Mouse (Mus musculus) frontal cortex, postnatal 14 days (tissue): ENCODE results near the gene Ttc33.

Experiments used
- DNase-seq, 2 experiments: peaks; one replicate each; pipeline ENCODE4 v3.0.0; 2022; ENCODE audit warnings: low spot score in 2 of 2

The Ttc33 gene

DNA sequence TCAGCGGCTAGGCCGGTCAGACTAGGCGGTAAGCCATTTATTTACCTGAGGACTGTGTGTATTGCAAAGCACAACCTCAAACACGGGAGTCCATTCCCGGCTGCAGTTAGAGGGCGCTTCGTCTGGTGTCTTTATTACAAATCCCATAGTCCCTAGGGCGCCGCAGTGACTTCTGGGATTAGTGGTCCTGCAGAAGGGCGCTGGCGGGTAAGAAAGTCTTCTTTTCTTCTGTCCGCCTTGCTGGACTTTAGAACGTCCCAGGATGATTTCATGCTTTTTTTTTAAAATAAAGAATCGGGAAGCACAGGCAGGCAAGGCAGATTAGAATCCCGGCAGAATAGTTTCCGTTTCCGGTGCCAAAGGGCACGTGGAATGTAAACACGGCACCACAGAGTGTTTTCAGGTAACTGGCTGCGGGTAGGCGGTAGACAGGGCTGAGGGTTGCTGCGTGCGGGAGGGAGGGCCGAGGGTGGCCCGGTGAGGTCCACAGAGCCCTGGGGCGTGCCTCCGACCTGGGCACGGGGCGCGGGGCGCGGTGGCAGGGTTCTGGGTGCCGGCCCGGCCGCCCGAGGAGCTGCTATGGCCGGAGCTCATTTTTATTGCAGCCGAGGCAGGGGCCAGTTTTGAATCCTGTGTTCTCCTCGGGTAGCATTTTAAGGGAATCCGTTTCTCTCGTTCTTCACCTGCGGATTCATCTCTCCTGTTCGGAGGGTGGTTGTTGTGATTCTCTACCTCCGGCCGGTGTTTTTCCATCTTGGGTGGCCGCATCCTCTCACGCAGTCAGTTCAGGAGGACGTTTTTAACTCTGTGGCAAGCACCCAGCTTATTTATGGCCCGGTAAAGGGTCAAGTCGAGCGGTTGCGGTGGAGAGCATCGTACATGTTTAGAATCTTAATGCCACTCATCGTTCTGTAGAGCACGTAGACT is at the start of gene Ttc33:
Gene Ttc33, plus strand, starts transcription at position 160 of the 927 bp plus-strand sequence.
- DNase-seq, result peak; percentile 66

GRCm38 (mm10) chr15:5138021-5138856 is 47.1 kb upstream of the Ttc33 start:
- no peak for DNase-seq

- DNase-seq, result no peak
These were observed 46.0 kb upstream of the Ttc33 start for GRCm38 (mm10) chr15:5139366-5139765.

DNA sequence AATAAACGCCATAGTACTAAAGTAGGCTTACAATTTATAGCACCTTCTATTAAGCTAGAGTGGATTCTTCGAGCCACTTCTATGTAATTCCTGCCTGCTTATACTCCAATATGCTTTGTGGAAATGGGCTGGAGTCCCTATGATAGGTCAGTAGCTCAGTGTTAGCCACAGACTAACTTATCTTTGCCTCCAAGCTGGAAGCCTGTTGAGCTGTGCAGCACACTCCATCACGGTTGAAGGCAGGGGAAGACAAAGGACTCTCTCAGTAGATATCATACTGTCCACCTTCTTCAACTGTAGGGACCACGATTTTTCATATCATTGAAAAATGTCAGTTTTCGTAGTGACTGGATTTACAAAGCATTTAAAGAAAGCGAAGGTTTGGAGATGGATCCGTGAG is 45.5 kb upstream of the Ttc33 start:
- no peak for DNase-seq

DNA sequence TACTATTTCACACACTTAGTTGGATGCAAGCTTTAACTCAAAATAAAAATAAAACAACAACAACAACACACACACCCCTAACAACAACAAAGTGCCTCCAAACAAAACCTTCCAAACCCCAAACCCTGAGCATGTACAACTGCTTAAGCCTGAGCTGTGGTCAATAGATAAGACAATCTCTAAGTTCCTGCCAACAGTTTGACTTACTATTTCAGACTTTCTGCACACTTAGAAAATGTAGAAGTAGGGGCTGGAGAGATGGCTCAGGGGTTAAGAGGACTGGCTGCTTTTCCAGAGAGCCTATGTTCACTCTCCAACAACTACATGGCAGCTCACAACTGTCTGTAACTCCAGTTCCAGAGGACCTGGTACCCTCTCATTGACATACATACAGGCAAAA is 45.0 kb upstream of the Ttc33 start:
- no peak for DNase-seq

GRCm38 (mm10) chr15:5142047-5142446 is 43.3 kb upstream of the Ttc33 start:
- DNase-seq, result no peak

DNA sequence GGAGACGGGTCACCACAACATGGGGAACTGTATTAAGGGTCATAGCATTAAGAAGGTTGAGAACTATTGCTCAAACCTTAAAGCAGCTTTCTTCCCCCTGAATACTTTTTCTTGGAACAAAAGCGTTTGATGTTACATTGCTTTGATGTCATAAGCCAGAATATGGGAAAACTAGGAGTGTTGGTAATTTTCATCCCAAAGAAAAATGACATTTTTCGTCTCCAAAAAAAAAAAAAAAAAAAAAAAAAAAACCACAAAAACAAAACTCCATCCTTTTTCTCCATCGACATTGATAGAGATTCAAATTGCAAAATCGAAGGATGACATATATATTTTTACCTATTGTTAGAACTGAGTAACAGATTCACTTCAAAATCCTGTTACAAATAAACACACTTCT is 42.6 kb upstream of the Ttc33 start:
- DNase-seq, result no peak

GRCm38 (mm10) chr15:5143361-5144020 is 41.8 kb upstream of the Ttc33 start, which contains the start of gene Prkaa1:
Prkaa1 (plus strand) TSS chr15:5143861.
- DNase-seq, result peak; percentile 31 to 43

- peak; percentile 59 to 62 for DNase-seq
These were observed 41.1 kb upstream of the Ttc33 start for GRCm38 (mm10) chr15:5144021-5144778.

GRCm38 (mm10) chr15:5145196-5145945 is 40.0 kb upstream of the Ttc33 start:
- no peak for DNase-seq

DNA sequence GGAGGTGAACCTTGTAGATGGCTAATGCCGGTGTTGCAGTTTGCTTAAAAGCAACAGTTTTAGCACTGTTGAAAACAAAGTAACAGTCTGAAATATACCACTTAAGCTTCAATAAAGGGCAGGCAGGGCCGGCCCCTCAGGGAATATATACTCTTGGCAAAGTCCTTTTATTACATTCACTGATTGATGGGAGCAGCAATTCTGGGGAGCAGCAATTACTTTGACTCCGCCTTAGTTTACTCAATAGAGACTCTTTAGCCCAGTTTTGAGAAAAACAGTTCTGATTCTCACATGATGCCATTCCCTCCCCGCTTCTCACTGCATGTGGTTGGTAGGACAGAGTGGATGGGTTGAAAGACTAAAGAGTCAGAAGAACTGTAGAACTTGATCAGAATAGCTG is 36.1 kb upstream of the Ttc33 start:
- DNase-seq, result no peak

DNA sequence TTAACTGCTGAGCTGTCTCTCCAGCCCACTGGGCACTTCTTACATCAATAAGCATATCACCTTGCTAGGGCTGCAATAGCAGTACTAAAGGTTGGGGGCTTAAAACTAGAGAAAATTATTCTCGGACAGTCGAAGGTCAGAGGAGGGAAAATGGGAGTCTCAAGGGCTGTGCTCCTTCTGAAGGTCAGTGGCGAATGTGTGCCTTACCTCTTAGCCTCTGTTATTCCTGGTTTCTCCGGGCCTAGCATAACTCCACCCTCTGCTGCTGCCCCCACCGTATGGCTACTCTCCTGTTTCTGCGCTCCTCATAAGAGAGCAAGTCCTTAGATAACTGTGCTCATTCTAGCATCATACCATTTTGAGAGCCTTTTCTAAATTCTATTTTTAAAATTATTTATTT is 33.2 kb upstream of the Ttc33 start:
- DNase-seq, result no peak

- no peak for DNase-seq
These were observed 30.7 kb upstream of the Ttc33 start for GRCm38 (mm10) chr15:5154621-5155020.

DNA sequence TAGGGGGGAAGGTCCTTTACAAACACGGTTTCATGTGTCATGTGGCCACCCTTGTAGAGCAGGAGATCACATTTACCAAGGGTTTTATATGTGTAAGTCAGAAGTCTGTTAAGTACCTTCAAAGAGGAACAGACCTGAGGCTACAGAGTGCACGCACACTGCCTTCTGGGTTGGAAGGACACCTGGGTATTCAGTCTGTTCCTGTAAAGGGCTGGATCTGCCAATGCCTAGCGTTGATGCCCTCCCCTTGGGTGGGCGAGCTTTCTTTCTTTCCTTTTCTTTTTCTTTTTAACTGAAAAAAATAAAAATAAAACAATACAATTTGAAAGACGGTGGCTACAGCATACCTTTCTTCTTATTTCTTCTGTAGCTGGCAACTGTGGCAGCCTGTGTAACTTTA is 30.2 kb upstream of the Ttc33 start:
- no peak for DNase-seq

GRCm38 (mm10) chr15:5156355-5156754 is 29.0 kb upstream of the Ttc33 start:
- no peak for DNase-seq

DNA sequence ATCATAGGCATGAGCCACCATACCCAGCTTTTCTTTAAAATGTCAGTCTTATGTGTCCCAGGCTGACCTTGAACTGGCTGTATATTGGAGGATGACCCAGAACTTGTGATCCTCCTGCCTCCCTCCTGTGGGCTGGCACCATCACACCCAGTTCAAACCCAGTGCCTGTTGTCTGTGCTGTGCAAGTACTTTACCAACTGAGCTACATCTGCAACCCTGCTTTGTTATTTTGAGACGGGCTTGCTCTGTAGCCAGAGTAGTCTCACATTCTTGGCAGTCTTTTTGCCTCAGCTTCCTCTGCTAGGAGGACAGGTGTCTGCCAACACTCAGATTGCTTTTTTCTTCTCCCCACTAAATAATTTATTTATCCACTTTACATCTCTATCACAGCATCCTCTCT is 27.9 kb upstream of the Ttc33 start:
- no peak for DNase-seq

DNA sequence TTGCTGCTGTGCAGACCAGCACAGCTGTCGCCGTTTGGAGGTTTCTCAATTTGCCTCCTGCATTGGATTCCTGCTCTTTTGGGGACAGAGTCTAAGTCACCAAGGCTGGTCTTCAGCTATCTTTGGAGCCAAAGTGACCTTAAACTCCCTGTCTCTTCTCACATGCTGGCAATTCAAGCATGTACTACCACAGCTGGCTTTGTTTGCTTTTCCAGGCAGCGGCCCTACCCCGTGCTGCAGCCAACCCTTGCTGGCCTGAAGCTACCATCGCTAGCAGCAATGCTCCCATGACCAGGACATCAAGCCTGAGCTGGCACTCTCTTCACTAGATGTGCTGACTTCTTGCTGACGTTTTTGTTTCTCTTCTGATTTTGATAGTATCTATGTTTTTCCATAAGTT is 26.5 kb upstream of the Ttc33 start:
- DNase-seq, result no peak

DNA sequence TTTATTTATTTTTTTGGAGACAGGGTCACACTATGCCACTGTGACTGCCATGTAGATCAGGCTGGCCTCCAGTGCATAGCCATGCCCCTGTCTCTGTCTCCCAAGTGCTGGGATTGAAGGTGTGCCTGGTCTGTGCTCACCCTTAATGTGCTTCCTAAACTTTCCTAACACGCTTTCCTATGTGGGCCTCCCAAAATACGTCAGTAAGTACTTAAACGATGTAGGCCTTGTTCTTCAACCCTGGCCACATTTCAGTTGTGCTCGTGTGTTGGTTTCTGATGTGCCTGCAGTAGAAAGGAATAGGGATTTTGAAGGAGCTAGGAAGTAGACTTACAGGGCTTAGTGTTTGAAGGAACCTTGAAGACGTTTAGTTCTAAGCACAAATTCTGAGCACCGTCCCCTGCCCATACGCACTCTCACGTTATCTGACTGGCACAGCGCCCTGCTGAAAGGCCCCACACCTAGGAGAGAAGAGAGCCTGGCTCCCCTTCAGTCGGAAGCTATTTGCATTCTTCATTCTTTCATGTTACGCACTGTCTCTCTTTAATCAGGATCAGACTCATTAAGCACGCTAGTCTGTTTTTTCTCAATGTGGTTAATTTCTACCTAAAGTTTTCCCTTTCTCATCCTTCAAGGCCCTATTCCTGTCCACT is 20.1 kb upstream of the Ttc33 start:
- no peak for DNase-seq

- no peak for DNase-seq
These were observed 12.0 kb upstream of the Ttc33 start for GRCm38 (mm10) chr15:5173217-5173820.
